Mouse (Mus musculus): ENCODE results near the gene Etl4. TPM values are rescaled to one million over a fixed set of nuclear protein-coding genes. Genes with fewer than 3 reads are reported as not detected.

Gene Etl4
- polyA plus RNA-seq, 1 experiment, result not detected

DNA sequence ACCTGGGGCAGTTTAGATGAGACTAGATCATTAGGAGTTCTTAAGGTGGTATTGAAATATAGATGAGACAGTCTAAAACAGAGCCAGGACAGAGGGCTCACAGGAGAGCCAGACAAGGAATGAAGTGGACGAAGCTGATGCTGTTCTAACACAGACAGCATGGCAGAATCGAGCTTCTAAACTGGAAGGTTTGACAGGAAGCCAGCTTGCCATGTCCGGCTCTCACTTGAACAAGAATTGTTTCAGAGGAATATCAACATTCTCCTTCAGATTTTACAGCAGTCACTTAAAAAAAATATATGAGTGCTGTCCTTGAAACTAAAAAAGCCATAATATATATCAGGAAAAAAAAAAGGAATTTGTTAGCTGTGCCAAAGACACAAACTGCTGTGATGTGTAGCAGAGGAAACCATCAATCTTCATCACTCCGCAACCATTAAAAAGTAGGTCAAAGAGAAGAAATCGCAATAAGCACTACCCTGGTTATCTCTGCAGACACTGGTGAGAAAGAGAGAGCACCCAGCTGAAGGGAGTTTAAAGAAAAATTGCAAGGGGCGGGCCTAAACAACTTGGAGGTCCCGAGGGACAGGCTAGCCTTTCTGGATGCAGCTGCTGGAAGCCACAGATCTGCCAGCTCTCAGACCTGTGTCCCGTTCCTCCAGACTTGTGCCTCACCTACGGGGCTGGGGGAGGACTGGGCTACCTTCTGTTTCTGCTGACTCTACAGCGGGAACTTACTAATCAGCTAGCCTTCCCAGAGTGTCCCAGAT lies 534.3 kb downstream of the Etl4 start:
- no peaks in the 10 kb centered on the region for H3K27me3 ChIP-seq (ENCODE audit: control insufficient read depth)
- TF ChIP-seq GATA1 (IDR thresholded peaks at IDR 0.05; ENCODE audit: low read length) (no peak), TAL1 (IDR thresholded peaks at IDR 0.05; ENCODE audit: low read length) (no peak)
- no peaks in the 10 kb centered on the region for H3K36me3 ChIP-seq (ENCODE audit: control insufficient read depth)
- H3K9me3 ChIP-seq (ENCODE audit: control insufficient read depth, low read length), result no peaks in the 10 kb centered on the region
- no peaks in the 10 kb centered on the region for H3K4me1 ChIP-seq (ENCODE audit: control insufficient read depth)
- H3K4me3 ChIP-seq (replicated peaks), result no peak overlapping the region

DNA sequence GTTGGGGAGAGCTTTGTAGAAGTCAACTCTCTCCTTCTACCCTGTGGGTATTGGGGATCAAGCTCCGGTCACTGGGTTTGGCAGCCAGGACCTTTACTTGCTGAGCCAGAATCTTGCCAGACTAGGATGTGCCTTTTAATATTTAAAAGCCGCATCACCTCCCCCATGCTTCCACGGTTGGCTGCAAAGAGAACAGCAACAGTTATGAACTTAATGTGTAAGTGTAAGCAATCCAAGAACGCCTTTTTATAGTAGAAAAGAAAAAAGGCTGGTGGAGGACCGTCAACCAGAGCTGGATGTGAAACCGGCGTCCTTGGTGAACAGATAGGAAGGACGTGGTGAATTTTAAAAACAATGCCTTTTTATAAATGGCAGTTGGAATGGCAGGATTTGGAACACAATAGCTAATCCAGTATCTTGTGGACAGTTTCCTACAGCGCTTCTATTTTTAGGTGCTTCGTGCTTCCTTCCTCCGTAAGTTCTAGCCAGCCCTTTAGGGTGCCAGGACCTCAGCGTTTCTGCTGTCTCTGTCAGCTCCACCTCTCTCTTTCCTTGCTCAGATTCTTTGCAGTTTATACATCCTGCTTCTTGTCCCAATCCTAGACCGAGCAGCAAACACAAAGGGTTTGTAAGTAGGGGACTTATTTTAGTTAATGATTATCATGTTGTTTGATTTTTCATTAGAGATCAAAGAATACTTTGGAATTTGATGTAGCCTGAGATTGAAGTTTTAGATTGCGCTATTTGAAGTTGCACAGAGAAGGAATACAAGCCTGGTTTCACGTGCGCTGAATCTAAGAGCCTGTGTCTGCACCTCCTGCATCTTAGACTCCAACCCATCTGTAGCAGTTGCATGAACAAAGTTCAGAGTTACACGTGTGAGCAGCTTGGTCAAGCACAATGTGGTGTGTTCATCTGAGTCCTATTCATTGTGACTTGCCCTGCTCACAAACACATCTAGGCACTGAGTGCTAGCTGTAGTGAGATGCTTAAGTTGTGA lies 535.9 kb downstream of the Etl4 start:
- H3K9me3 ChIP-seq (ENCODE audit: control insufficient read depth, low read length), result no peaks in the 10 kb centered on the region
- no peak for TF ChIP-seq TAL1 (IDR thresholded peaks at IDR 0.05; ENCODE audit: low read length)
- TF ChIP-seq GATA1 (IDR thresholded peaks at IDR 0.05; ENCODE audit: low read length), result no peak
- no peaks in the 10 kb centered on the region for H3K36me3 ChIP-seq (ENCODE audit: control insufficient read depth)
- H3K4me3 ChIP-seq (replicated peaks), result no peak overlapping the region
- no peaks in the 10 kb centered on the region for H3K27me3 ChIP-seq (ENCODE audit: control insufficient read depth)
- no peaks in the 10 kb centered on the region for H3K4me1 ChIP-seq (ENCODE audit: control insufficient read depth)

DNA sequence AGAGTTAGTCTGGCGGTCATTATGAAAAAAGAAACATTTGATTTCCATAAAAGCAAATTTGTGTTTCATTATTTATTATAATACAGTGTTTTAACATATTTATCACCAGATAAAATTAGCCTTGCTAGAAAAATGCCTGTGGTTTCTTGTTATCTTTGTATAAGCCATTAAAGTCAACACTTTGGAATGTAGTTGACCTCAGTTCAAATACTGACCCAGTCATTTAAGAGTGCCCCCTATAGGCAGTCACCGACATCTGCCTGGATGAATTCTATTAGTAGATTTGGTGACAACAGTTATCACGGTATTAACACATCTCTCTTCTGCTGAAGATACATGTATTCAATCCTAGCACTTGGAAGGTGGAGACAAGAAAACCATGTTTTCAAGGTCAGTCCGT lies 536.6 kb downstream of the Etl4 start:
- no peak for TF ChIP-seq GATA1 (IDR thresholded peaks at IDR 0.05; ENCODE audit: low read length)
- TF ChIP-seq TAL1 (IDR thresholded peaks at IDR 0.05; ENCODE audit: low read length), result no peak
- Histone ChIP-seq H3K27me3 (ENCODE audit: control insufficient read depth) (no peaks in the 10 kb centered on the region), H3K4me3 (replicated peaks) (no peak overlapping the region), H3K36me3 (ENCODE audit: control insufficient read depth) (no peaks in the 10 kb centered on the region), H3K9me3 (ENCODE audit: control insufficient read depth, low read length) (no peaks in the 10 kb centered on the region), H3K4me1 (ENCODE audit: control insufficient read depth) (no peaks in the 10 kb centered on the region)

DNA sequence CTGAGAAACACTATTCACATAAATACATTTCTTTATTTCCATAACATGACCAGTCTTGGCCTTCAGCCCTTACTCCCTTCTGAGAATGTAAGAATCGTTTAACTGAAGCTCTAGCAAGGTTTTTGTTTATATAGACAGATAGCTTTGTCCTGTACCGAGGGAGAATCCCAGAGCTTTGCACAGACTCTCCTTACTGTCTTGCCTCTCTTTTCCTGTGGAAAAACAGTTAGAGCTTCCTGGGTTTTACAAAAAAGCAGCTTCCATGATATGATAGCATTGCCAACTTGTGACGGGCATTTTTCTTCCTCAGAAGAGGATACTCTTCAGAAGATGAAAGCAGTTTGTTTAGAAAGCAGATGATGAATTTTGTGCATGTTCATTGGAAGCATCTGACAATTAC lies 541.4 kb downstream of the Etl4 start:
- no peaks in the 10 kb centered on the region for H3K36me3 ChIP-seq (ENCODE audit: control insufficient read depth)
- no peaks in the 10 kb centered on the region for H3K27me3 ChIP-seq (ENCODE audit: control insufficient read depth)
- H3K4me1 ChIP-seq (ENCODE audit: control insufficient read depth), result no peaks in the 10 kb centered on the region
- no peak for TF ChIP-seq TAL1 (IDR thresholded peaks at IDR 0.05; ENCODE audit: low read length)
- TF ChIP-seq GATA1 (IDR thresholded peaks at IDR 0.05; ENCODE audit: low read length), result no peak
- H3K9me3 ChIP-seq (ENCODE audit: control insufficient read depth, low read length), result no peaks in the 10 kb centered on the region
- H3K4me3 ChIP-seq (replicated peaks), result no peak overlapping the region

DNA sequence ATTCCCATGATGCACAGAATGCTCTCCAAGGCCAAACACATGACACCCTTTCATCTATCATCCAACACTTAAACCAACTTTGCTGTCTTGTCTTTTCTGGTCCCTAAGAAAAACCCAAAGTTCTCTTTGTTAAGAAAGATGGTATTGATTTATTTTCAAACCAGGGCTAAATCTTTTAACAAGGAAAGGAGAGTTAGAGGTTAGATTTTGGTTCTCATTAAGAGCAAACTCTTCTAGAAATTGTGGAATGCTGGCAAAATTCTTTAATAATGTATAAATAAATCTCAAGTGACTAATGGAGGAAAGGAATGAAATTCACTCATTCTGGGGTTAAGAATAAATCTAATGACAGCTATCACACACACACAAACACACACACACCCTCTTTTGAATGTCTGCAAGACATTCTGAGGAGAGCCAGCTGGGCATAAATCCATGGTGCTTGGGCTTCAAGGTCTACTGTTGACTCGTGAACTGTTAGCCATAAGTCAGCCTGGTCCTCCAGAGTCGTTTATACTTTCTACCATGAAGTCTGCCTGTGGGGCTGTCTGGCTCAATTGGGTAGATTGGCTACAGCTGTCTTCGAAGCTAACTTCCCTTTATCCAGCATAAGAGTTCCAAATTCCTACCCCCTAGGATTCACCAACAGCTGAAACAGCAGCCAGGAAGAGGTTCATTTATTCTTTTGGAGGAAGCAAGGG lies 544.1 kb downstream of the Etl4 start:
- Histone ChIP-seq H3K4me3 (replicated peaks) (no peak overlapping the region), H3K36me3 (ENCODE audit: control insufficient read depth) (no peaks in the 10 kb centered on the region), H3K4me1 (ENCODE audit: control insufficient read depth) (no peaks in the 10 kb centered on the region), H3K9me3 (ENCODE audit: control insufficient read depth, low read length) (no peaks in the 10 kb centered on the region), H3K27me3 (ENCODE audit: control insufficient read depth) (no peaks in the 10 kb centered on the region)
- TF ChIP-seq TAL1 (IDR thresholded peaks at IDR 0.05; ENCODE audit: low read length) (no peak), GATA1 (IDR thresholded peaks at IDR 0.05; ENCODE audit: low read length) (no peak)

DNA sequence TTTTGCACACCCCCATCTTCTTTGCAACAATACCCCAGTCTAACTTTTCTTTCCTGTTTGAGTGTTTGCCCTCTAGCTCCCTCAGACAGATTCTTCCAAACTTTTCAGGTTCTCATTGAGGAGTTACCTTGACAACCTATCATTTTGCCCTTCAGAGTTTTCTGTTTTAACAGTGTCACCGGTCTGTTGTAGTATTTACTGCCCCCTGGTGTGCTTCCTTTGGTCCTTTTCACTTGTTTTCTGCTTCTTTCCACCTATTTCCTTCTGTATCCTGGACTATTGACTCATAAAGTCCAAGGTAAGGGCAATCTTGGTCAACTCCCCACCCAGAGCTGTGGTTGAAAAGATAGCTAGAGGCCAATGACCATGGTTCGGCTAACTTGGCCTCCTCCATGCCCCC lies 569.6 kb downstream of the Etl4 start:
- TF ChIP-seq GATA1 (IDR thresholded peaks at IDR 0.05; ENCODE audit: low read length) (no peak), TAL1 (IDR thresholded peaks at IDR 0.05; ENCODE audit: low read length) (no peak)
- H3K36me3 ChIP-seq (ENCODE audit: control insufficient read depth), result no peaks in the 10 kb centered on the region
- H3K4me3 ChIP-seq (replicated peaks), result no peak overlapping the region
- H3K4me1 ChIP-seq (ENCODE audit: control insufficient read depth), result no peaks in the 10 kb centered on the region
- H3K9me3 ChIP-seq (ENCODE audit: control insufficient read depth, low read length), result no peaks in the 10 kb centered on the region
- H3K27me3 ChIP-seq (ENCODE audit: control insufficient read depth), result no peaks in the 10 kb centered on the region

DNA sequence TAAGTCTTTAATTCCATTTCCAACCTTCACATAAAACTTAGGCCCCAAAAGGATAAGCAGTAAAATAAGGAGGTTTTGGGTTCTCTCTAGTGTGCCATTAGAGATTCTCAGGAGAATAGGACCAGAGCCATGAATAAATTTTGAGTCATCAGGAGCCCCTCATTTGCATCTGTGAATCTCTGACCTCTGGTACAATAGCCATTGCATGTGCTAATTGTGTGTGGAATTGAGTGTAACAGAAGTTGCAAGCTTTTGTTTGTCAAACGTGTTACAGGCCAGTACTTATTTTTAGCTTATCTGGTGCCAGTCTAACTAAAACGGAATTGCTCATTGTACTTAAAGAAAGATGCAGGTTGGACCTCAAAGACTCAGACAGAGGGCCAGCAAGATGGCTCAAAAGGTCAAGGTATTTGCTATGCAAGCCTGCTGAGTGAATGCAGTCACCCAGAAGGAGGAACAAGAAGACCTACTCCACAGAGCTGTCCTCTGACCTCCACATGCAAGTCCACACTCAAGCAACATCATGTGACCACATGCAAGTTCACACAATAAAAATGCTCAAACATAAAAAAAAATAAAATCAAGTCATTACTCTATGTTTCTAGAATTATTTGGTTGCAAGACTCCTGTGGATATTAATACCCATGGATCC lies 576.7 kb downstream of the Etl4 start:
- H3K36me3 ChIP-seq (ENCODE audit: control insufficient read depth), result no peaks in the 10 kb centered on the region
- H3K4me1 ChIP-seq (ENCODE audit: control insufficient read depth), result no peaks in the 10 kb centered on the region
- no peaks in the 10 kb centered on the region for H3K27me3 ChIP-seq (ENCODE audit: control insufficient read depth)
- peaks cover 8% of the 10 kb centered on the region; the same call in 1 of the 2 replicates for H3K9me3 ChIP-seq (ENCODE audit: control insufficient read depth, low read length)
- H3K4me3 ChIP-seq (replicated peaks), result no peak overlapping the region
- TF ChIP-seq GATA1 (IDR thresholded peaks at IDR 0.05; ENCODE audit: low read length) (no peak), TAL1 (IDR thresholded peaks at IDR 0.05; ENCODE audit: low read length) (no peak)

DNA sequence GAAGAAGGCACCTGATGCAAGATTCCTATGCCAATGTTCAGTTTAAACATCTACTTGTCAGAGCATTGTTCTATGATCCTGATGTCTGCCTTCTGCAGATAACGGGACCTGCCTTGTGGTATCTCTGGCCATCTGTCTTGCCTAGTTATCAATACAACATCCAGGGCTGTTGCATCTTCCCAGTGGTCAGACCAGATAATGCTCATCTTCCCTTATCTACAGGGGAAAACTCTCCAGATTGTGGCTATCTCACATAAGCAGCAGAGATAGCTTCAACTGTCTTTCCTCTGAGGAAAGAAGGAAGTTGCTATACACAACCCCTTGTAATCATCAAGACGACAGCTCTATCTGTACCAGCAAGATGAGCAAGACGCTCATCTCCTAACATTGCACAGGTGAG lies 579.5 kb downstream of the Etl4 start:
- H3K9me3 ChIP-seq (ENCODE audit: control insufficient read depth, low read length), result peaks cover 8% of the 10 kb centered on the region; the same call in 1 of the 2 replicates
- no peaks in the 10 kb centered on the region for H3K36me3 ChIP-seq (ENCODE audit: control insufficient read depth)
- TF ChIP-seq GATA1 (IDR thresholded peaks at IDR 0.05; ENCODE audit: low read length) (no peak), TAL1 (IDR thresholded peaks at IDR 0.05; ENCODE audit: low read length) (no peak)
- no peaks in the 10 kb centered on the region for H3K4me1 ChIP-seq (ENCODE audit: control insufficient read depth)
- H3K27me3 ChIP-seq (ENCODE audit: control insufficient read depth), result no peaks in the 10 kb centered on the region
- no peak overlapping the region for H3K4me3 ChIP-seq (replicated peaks)

All from erythroblast, embryonic 14.5 days (primary cell).